Mouse (Mus musculus) embryonic fibroblast, embryonic 13.5 days (primary cell): ENCODE measurements around the gene Atp12a.

Experiments
- CTCF ChIP-seq: IDR thresholded peaks from 2 replicates; pipeline ENCODE4 v1.5.1; 2011; ENCODE audit warnings: mild to moderate bottlenecking, control low read depth, low read length, moderate library complexity, borderline replicate concordance; ENCODE audit not compliant: insufficient read depth
- POLR2A ChIP-seq: IDR thresholded peaks from 2 replicates; pipeline ENCODE4 v1.6.1; 2011; ENCODE audit warnings: low read depth, mild to moderate bottlenecking, control low read depth, low read length, moderate library complexity

GRCm38 (mm10) chr14:56325038-56325437 is 39.8 kb upstream of the Atp12a start:
- TF ChIP-seq CTCF (no peak), POLR2A (no peak)
